Mouse (Mus musculus) C3H10T1/2 (cell line): ENCODE measurements around the gene Cfap77. TPM values are rescaled to one million over a fixed set of nuclear protein-coding genes. Genes with fewer than 3 reads are reported as not detected.

Source experiments
- polyA plus RNA-seq, 2 experiments: library from polyadenylated mRNA; unstranded; fragments of >200 nt; fragmentation: generic; extraction: Trizol; gene quantifications; one replicate each; pipeline ENCODE4 v1.2.1; 2012; ENCODE audit warnings: missing spikeins in 2 of 2

Cfap77 gene
- under 1 TPM; 0.13 to 0.40 TPM for polyA plus RNA-seq

DNA sequence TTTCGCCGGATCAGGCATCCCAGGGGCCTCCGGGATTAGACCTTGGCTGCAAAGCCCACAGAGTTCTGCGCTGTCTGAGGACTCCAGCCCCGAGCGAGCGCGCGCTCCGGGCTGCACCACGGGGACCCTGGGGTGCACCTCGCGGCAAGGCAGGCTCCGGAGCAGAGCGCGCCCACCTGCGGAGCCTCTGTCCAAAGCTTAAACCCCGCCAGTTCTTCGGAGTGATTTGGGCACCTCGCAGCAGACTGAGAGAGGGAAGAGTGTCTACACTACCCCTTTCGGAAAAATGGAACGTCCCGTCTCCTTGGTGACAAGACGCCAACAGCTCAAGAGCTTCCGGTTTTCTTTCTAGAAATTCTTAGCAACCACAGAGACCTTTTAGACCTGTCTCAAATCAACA is at the start of gene Cfap77:
Cfap77 (minus strand) TSS at position 76 of the 400 bp plus-strand sequence.

DNA sequence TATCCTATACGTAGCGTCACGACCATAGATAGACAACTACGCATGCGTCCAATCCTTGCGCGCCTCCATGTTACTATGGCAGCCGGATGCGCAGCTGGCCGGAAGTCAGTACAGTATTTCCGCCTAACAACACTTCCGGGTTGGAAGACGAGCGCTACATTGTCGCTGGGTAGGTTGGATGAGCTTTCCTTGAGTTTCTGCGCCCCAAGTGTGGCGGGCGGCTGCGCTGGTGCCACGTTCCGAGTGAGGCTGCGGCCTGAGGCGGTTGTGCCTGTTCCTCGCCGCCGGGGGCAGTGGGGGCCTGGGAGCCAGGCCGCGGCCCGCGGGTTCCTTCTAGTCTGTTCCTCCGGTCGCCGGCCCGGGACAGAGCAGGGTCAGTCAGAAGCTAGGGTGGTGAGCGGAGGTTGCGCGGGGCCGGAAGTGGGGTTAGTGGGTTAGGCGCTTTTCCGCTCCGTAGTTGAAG is 5.3 kb upstream of the Cfap77 start, which contains the start of gene Ttf1:
Ttf1 (plus strand) TSS at position 128 of the 463 bp plus-strand sequence.

DNA sequence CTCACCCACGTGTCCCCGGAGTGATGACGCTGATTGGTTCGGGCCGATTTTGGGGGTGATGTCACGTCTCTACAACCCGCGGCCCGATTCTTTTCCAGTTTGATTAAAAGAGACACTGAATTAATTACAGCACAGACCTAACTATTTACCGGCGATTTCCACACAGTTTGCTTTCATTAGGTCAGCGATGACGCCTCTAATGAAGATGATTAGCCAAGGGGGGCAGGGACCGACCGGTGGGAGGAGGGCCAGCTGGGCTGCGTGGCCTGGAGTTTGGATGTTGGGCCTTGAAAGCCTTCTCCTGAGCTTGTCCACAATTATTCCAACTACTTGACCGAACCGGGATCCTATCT is 138.4 kb downstream of the Cfap77 start, which contains the start of gene Barhl1:
Barhl1 (minus strand) TSS at position 156 of the 353 bp plus-strand sequence.

Other genes with a start within 250 kb of the Cfap77 start
- 10 to 100 TPM in 1 of 2 experiments, 1 to 10 TPM in 1; 2.2 to 10.8 TPM for gene Gtf3c4, start 214.7 kb downstream of the Cfap77 start, polyA plus RNA-seq
- gene Ddx31, start 214.7 kb downstream of the Cfap77 start, polyA plus RNA-seq: 1 to 10 TPM; 2.5 to 3.8 TPM
- under 1 TPM; 0.02 TPM for gene Barhl1, start 138.4 kb downstream of the Cfap77 start, polyA plus RNA-seq
- gene Ttf1, start 5.2 kb upstream of the Cfap77 start, polyA plus RNA-seq: 1 to 10 TPM in 1 of 2 experiments, under 1 TPM in 1; 0.47 to 5.6 TPM
- 1 to 10 TPM in 1 of 2 experiments, under 1 TPM in 1; 0.20 to 2.4 TPM for gene Setx, start 69.1 kb upstream of the Cfap77 start, polyA plus RNA-seq
- gene Ntng2, start 197.9 kb upstream of the Cfap77 start, polyA plus RNA-seq: under 1 TPM; 0.02 to 0.40 TPM